Mouse (Mus musculus) heart, embryonic 14.5 days (tissue): ENCODE results near the gene Zfyve28. TPM values are rescaled to one million over a fixed set of nuclear protein-coding genes. Genes with fewer than 3 reads are reported as not detected.

Source experiments
- ATAC-seq: fragments of 200-750 bp; cut with Nextera tagmentation; 2 replicates; pipeline ENCODE4 v1.8.0; 2017; ENCODE audit warnings: low read depth, moderate TSS enrichment; ENCODE audit not compliant: insufficient number of reproducible peaks, insufficient read depth, low FRiP score
- H3K27ac ChIP-seq, 2 experiments: fragments of 200-500 bp in 1 of 2; fragments of 300-500 bp in 1 of 2; sonication (generic) in 1 of 2; replicated peaks in 1 of 2; 2 replicates each; pipeline ENCODE4 v1.5.1; 2012 to 2014; ENCODE audit warnings: low read depth in 2 of 2, low read length in 2 of 2, control low read depth in 1 of 2, mild to moderate bottlenecking in 1 of 2, mixed read lengths in 1 of 2; ENCODE audit not compliant: control insufficient read depth in 1 of 2, insufficient read depth in 1 of 2
- H3K27me3 ChIP-seq: fragments of 300-500 bp; sonication (generic); 2 replicates; pipeline ENCODE4 v1.6.1; 2014; ENCODE audit warnings: mild to moderate bottlenecking, low read length, control low read depth; ENCODE audit not compliant: control insufficient read depth, insufficient read depth
- H3K36me3 ChIP-seq: fragments of 300-500 bp; sonication (generic); 2 replicates; pipeline ENCODE4 v1.6.1; 2014; ENCODE audit warnings: mild to moderate bottlenecking, control low read depth, low read length, mixed read lengths; ENCODE audit not compliant: control insufficient read depth, insufficient read depth
- H3K4me1 ChIP-seq, 2 experiments: fragments of 200-500 bp in 1 of 2; fragments of 300-500 bp in 1 of 2; sonication (generic) in 1 of 2; 2 replicates each; pipeline ENCODE4 v1.6.1; 2012 to 2014; ENCODE audit warnings: low read length in 2 of 2, control low read depth in 1 of 2, mixed read lengths in 1 of 2; ENCODE audit not compliant: control insufficient read depth in 2 of 2, insufficient read depth in 2 of 2
- H3K4me2 ChIP-seq: fragments of 300-500 bp; sonication (generic); 2 replicates; pipeline ENCODE4 v1.6.1; 2014; ENCODE audit warnings: mild to moderate bottlenecking, low read length
- H3K4me3 ChIP-seq, 2 experiments: fragments of 200-500 bp in 1 of 2; fragments of 300-500 bp in 1 of 2; sonication (generic) in 1 of 2; 2 replicates each; pipeline ENCODE4 v1.5.1; 2012 to 2014; ENCODE audit warnings: low read length in 2 of 2, mild to moderate bottlenecking in 2 of 2, control low read depth in 1 of 2, low read depth in 1 of 2, moderate library complexity in 1 of 2; ENCODE audit not compliant: control insufficient read depth in 1 of 2, insufficient read depth in 1 of 2
- H3K9ac ChIP-seq: fragments of 300-500 bp; sonication (generic); 2 replicates; pipeline ENCODE4 v1.6.1; 2014; ENCODE audit warnings: mild to moderate bottlenecking, low read length
- H3K9me3 ChIP-seq: fragments of 300-500 bp; sonication (generic); 2 replicates; pipeline ENCODE4 v1.6.1; 2016; ENCODE audit warnings: low read length, control low read depth; ENCODE audit not compliant: control insufficient read depth
- WGBS: fragments of 180-500 bp; shearing (Covaris S2); extraction: QIAGEN DNeasy Blood & Tissue Kit; methylation state at CpG from one replicate; pipeline ENCODE4 v1.1.7; 2014; 5-methylcytosine and 5-hydroxymethylcytosine counted together
- polyA plus RNA-seq: library from polyadenylated mRNA; unstranded; fragments of >200 nt; fragmentation: Nextera tagmentation; extraction: Ambion mirVana; gene quantifications from 2 replicates; pipeline ENCODE4 v1.2.1, GENCODE M21; 2014

Zfyve28 gene
- polyA plus RNA-seq, 1 experiment from 2014 or later = 0.42 TPM

GRCm38 (mm10) chr5:34169954-34170353 is 118.3 kb downstream of the Zfyve28 start:
- peaks cover 0 to 12% of the 10 kb centered on the region in 2 experiments; a peak in 3 of 4 replicates for H3K4me1 ChIP-seq
- no peak for ATAC-seq
- H3K4me2 ChIP-seq = peak overlapping the region; percentile 70
- peaks cover 25% of the 10 kb centered on the region for H3K36me3 ChIP-seq
- WGBS = 82% methylated on average over 3 of the region's 3 CpGs
- H3K4me3 ChIP-seq = peak overlapping the region; percentile 25 to 34
- H3K27ac ChIP-seq = peak overlapping the region; percentile 82 to 86
- H3K9me3 ChIP-seq = no peaks in the 10 kb centered on the region
- peak overlapping the region; percentile 73 for H3K9ac ChIP-seq
- no peaks in the 10 kb centered on the region for H3K27me3 ChIP-seq

DNA sequence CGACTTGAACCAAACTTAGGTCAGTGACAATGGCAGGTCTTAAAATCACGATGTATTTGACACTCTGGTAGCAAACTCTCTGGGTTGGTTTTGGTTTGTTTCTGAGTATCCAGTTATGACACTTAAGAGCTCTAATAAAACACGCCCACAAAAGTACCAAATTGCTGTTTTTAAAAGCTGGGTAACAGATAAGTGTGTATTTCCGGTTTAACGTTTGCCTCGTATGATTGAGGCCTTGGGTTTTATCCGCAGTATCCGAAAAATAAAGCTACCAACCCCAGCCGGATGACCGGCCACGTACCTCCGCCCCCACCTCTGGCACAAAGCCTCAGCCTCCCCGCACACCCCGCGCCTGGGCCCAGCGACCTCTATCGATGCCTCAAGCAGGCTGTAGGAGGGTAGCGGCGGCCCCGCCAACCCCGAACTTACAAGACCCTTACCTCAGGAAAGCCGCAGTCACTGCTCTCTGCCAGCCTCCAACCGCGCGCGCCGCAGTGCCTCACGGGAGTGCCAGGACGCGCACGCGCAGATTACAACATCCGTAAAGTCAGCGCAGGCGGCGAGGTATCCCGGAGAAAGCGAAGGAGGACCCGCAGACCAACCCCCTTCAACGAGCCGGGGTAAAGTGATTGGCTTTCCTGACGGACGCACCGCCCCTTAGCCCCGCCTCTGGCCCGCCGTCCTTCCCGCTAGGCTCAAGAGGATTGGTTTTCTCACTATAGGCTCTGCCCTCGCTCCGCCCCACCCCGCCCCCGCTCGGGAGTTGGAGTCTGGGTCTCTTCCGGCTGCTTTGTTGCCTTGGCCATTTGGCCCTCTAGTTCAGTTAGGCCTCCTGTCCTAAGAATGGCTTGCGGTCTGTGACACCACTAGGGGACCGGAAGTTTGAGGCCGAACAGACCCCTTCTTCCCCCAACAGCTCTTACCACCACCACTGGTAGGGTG is 119.0 kb downstream of the Zfyve28 start, which contains the start of the genes Poln and Haus3:
TSS of gene Poln (minus strand) at position 499 of the 942 bp plus-strand sequence.
TSS of gene Haus3 (minus strand) at position 578 of the 942 bp plus-strand sequence.
- Histone ChIP-seq H3K36me3 (peaks cover 24% of the 10 kb centered on the region), H3K4me1 (peaks cover 0 to 12% of the 10 kb centered on the region in 2 experiments; a peak in 3 of 4 replicates), H3K27ac (peak within 1 kb of the TSS; percentile 85 to 86), H3K27me3 (no peaks in the 10 kb centered on the region), H3K4me2 (peak within 1 kb of the TSS; percentile 83), H3K9me3 (no peaks in the 10 kb centered on the region), H3K4me3 (peak within 1 kb of the TSS; percentile 78 to 83), H3K9ac (peak within 1 kb of the TSS; percentile 92)
- ATAC-seq = peak; percentile 98
- 1% methylated on average over 57 of the region's 57 CpGs for whole genome bisulfite sequencing

GRCm38 (mm10) chr5:34167857-34168256 is 120.4 kb downstream of the Zfyve28 start:
- Histone ChIP-seq H3K9ac (peak overlapping the region; percentile 18; the same call in 1 of the 2 replicates), H3K9me3 (no peaks in the 10 kb centered on the region), H3K4me3 (no peak overlapping the region), H3K4me1 (peaks cover 0 to 12% of the 10 kb centered on the region in 2 experiments; a peak in 3 of 4 replicates), H3K4me2 (peak overlapping the region; percentile 5; the same call in 1 of the 2 replicates), H3K36me3 (peaks cover 17% of the 10 kb centered on the region), H3K27me3 (no peaks in the 10 kb centered on the region), H3K27ac (no peak overlapping the region)
- ATAC-seq = no peak
- WGBS = 78% methylated on average over 4 of the region's 4 CpGs

- 0 out of 2 replicates have a peak overlapping the region, but pooled peaks have one; percentile 30 for H3K9ac ChIP-seq
- H3K36me3 ChIP-seq = peaks cover 23% of the 10 kb centered on the region
- no peaks in the 10 kb centered on the region for H3K27me3 ChIP-seq
- H3K27ac ChIP-seq = no peak overlapping the region
- H3K4me1 ChIP-seq = peaks cover 0 to 12% of the 10 kb centered on the region in 2 experiments; a peak in 3 of 4 replicates
- WGBS = 23% methylated on average over 4 of the region's 4 CpGs
- peak overlapping the region; percentile 21 for H3K4me2 ChIP-seq
- H3K9me3 ChIP-seq = no peaks in the 10 kb centered on the region
- no peak for ATAC-seq
- no peak overlapping the region for H3K4me3 ChIP-seq
These were observed 122.5 kb downstream of the Zfyve28 start for GRCm38 (mm10) chr5:34165793-34166192.

DNA sequence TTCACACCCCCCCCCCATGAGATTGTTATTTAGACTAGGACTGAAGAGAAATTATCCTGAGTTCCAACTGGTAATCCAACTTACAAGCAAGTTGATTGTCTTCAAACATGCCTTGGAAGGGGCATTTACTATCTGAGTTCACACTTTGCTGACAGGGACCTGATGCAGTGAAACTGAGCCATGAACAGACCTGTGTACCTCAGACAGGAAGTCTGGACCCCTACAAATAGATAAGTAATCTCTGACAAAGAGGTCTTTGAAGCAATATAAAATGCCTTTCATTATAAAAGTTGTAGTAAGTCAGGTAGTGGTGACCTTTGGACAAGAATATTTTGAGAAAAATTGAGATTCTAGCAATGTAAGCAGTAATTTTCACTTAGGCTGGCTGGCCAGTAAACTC is 139.8 kb downstream of the Zfyve28 start:
- Histone ChIP-seq H3K4me3 (no peak overlapping the region), H3K4me1 (no peaks in the 10 kb centered on the region), H3K9ac (no peak overlapping the region), H3K4me2 (no peak overlapping the region), H3K27ac (no peak overlapping the region), H3K9me3 (no peaks in the 10 kb centered on the region), H3K36me3 (peaks cover 8% of the 10 kb centered on the region), H3K27me3 (no peaks in the 10 kb centered on the region)
- ATAC-seq = no peak

GRCm38 (mm10) chr5:34147554-34147953 is 140.7 kb downstream of the Zfyve28 start:
- H3K4me1 ChIP-seq = no peaks in the 10 kb centered on the region
- no peak overlapping the region for H3K4me2 ChIP-seq
- no peak overlapping the region for H3K9ac ChIP-seq
- no peaks in the 10 kb centered on the region for H3K27me3 ChIP-seq
- H3K27ac ChIP-seq = no peak overlapping the region
- no peak overlapping the region for H3K4me3 ChIP-seq
- WGBS = 88% methylated on average over 3 of the region's 3 CpGs
- H3K36me3 ChIP-seq = no peaks in the 10 kb centered on the region
- H3K9me3 ChIP-seq = no peaks in the 10 kb centered on the region
- no peak for ATAC-seq
